Mouse (Mus musculus): Measurements from ENCODE around the gene Txndc16. TPM values are rescaled to one million over a fixed set of nuclear protein-coding genes. Genes with fewer than 3 reads are reported as not detected.

Txndc16 gene
- polyA plus RNA-seq, 1 experiment from 2014 or later: 23.3 TPM

GRCm38 (mm10) chr14:45135560-45135959 is 84.6 kb downstream of the Txndc16 start:
- Histone ChIP-seq H3K9me3 (ENCODE audit: control insufficient read depth, low read length) (no peaks in the 10 kb centered on the region), H3K27ac (ENCODE audit: low read depth, low read length) (no peak overlapping the region), H3K36me3 (ENCODE audit: control insufficient read depth, insufficient read depth, low read length) (no peaks in the 10 kb centered on the region), H3K9ac (ENCODE audit: low read depth, low read length) (no peak overlapping the region), H3K4me3 (ENCODE audit: low read depth, low read length) (no peak overlapping the region), H3K4me2 (replicated peaks; ENCODE audit: low read depth, low read length) (no peak overlapping the region), H3K4me1 (replicated peaks; ENCODE audit: control insufficient read depth, insufficient read depth, low read length) (no peaks in the 10 kb centered on the region), H3K27me3 (ENCODE audit: control insufficient read depth, insufficient read depth, low read length) (no peaks in the 10 kb centered on the region)
- no peak for DNase-seq (ENCODE audit: low spot score)
- 76% methylated on average over 9 of the region's 9 CpGs for WGBS
- no peak for ATAC-seq (ENCODE audit: low FRiP score)

GRCm38 (mm10) chr14:45118359-45118758 is 101.8 kb downstream of the Txndc16 start:
- Histone ChIP-seq H3K27ac (ENCODE audit: low read depth, low read length) (no peak overlapping the region), H3K4me2 (replicated peaks; ENCODE audit: low read depth, low read length) (no peak overlapping the region), H3K36me3 (ENCODE audit: control insufficient read depth, insufficient read depth, low read length) (no peaks in the 10 kb centered on the region), H3K9ac (ENCODE audit: low read depth, low read length) (no peak overlapping the region), H3K4me3 (ENCODE audit: low read depth, low read length) (no peak overlapping the region), H3K4me1 (replicated peaks; ENCODE audit: control insufficient read depth, insufficient read depth, low read length) (no peaks in the 10 kb centered on the region), H3K27me3 (ENCODE audit: control insufficient read depth, insufficient read depth, low read length) (no peaks in the 10 kb centered on the region), H3K9me3 (ENCODE audit: control insufficient read depth, low read length) (no peaks in the 10 kb centered on the region)
- 77% methylated on average over 4 of the region's 4 CpGs for WGBS
- ATAC-seq (ENCODE audit: low FRiP score) (no peak), DNase-seq (ENCODE audit: low spot score) (no peak)

- no peak overlapping the region for H3K4me3 ChIP-seq (ENCODE audit: low read depth, low read length)
- no peaks in the 10 kb centered on the region for H3K4me1 ChIP-seq (replicated peaks; ENCODE audit: control insufficient read depth, insufficient read depth, low read length)
- H3K9ac ChIP-seq (ENCODE audit: low read depth, low read length): no peak overlapping the region
- DNase-seq (ENCODE audit: low spot score) (no peak), ATAC-seq (ENCODE audit: low FRiP score) (no peak)
- no peak overlapping the region for H3K27ac ChIP-seq (ENCODE audit: low read depth, low read length)
- no peaks in the 10 kb centered on the region for H3K36me3 ChIP-seq (ENCODE audit: control insufficient read depth, insufficient read depth, low read length)
- H3K9me3 ChIP-seq (ENCODE audit: control insufficient read depth, low read length): no peaks in the 10 kb centered on the region
- WGBS: 86% methylated on average over 8 of the region's 8 CpGs
- H3K27me3 ChIP-seq (ENCODE audit: control insufficient read depth, insufficient read depth, low read length): no peaks in the 10 kb centered on the region
- no peak overlapping the region for H3K4me2 ChIP-seq (replicated peaks; ENCODE audit: low read depth, low read length)
These were observed 117.9 kb downstream of the Txndc16 start for GRCm38 (mm10) chr14:45102201-45102600.

GRCm38 (mm10) chr14:45092327-45092726 is 127.8 kb downstream of the Txndc16 start:
- H3K4me2 ChIP-seq (replicated peaks; ENCODE audit: low read depth, low read length): no peak overlapping the region
- H3K9me3 ChIP-seq (ENCODE audit: control insufficient read depth, low read length): no peaks in the 10 kb centered on the region
- WGBS: 85% methylated on average over 3 of the region's 3 CpGs
- no peaks in the 10 kb centered on the region for H3K4me1 ChIP-seq (replicated peaks; ENCODE audit: control insufficient read depth, insufficient read depth, low read length)
- no peaks in the 10 kb centered on the region for H3K27me3 ChIP-seq (ENCODE audit: control insufficient read depth, insufficient read depth, low read length)
- ATAC-seq (ENCODE audit: low FRiP score) (no peak), DNase-seq (ENCODE audit: low spot score) (no peak)
- H3K27ac ChIP-seq (ENCODE audit: low read depth, low read length): no peak overlapping the region
- no peak overlapping the region for H3K9ac ChIP-seq (ENCODE audit: low read depth, low read length)
- no peaks in the 10 kb centered on the region for H3K36me3 ChIP-seq (ENCODE audit: control insufficient read depth, insufficient read depth, low read length)
- no peak overlapping the region for H3K4me3 ChIP-seq (ENCODE audit: low read depth, low read length)

- 87% methylated on average over 4 of the region's 4 CpGs for WGBS
- no peak for DNase-seq (ENCODE audit: low spot score)
- no peaks in the 10 kb centered on the region for H3K4me1 ChIP-seq (replicated peaks; ENCODE audit: control insufficient read depth, insufficient read depth, low read length)
- no peak overlapping the region for H3K9ac ChIP-seq (ENCODE audit: low read depth, low read length)
- no peak for ATAC-seq (ENCODE audit: low FRiP score)
- H3K27ac ChIP-seq (ENCODE audit: low read depth, low read length): no peak overlapping the region
- H3K4me3 ChIP-seq (ENCODE audit: low read depth, low read length): no peak overlapping the region
- H3K4me2 ChIP-seq (replicated peaks; ENCODE audit: low read depth, low read length): no peak overlapping the region
- no peaks in the 10 kb centered on the region for H3K27me3 ChIP-seq (ENCODE audit: control insufficient read depth, insufficient read depth, low read length)
- no peaks in the 10 kb centered on the region for H3K36me3 ChIP-seq (ENCODE audit: control insufficient read depth, insufficient read depth, low read length)
- H3K9me3 ChIP-seq (ENCODE audit: control insufficient read depth, low read length): no peaks in the 10 kb centered on the region
These were observed 130.1 kb downstream of the Txndc16 start for GRCm38 (mm10) chr14:45090011-45090410.

GRCm38 (mm10) chr14:45085651-45086425 is 134.3 kb downstream of the Txndc16 start:
- 78% methylated on average over 5 of the region's 5 CpGs for WGBS
- Histone ChIP-seq H3K9ac (ENCODE audit: low read depth, low read length) (no peak overlapping the region), H3K4me2 (replicated peaks; ENCODE audit: low read depth, low read length) (no peak overlapping the region), H3K27ac (ENCODE audit: low read depth, low read length) (no peak overlapping the region), H3K36me3 (ENCODE audit: control insufficient read depth, insufficient read depth, low read length) (no peaks in the 10 kb centered on the region), H3K27me3 (ENCODE audit: control insufficient read depth, insufficient read depth, low read length) (no peaks in the 10 kb centered on the region), H3K4me1 (replicated peaks; ENCODE audit: control insufficient read depth, insufficient read depth, low read length) (no peaks in the 10 kb centered on the region), H3K4me3 (ENCODE audit: low read depth, low read length) (no peak overlapping the region), H3K9me3 (ENCODE audit: control insufficient read depth, low read length) (no peaks in the 10 kb centered on the region)
- ATAC-seq (ENCODE audit: low FRiP score): no peak
- DNase-seq (ENCODE audit: low spot score): no peak

- Histone ChIP-seq H3K27me3 (ENCODE audit: control insufficient read depth, insufficient read depth, low read length) (no peaks in the 10 kb centered on the region), H3K4me3 (ENCODE audit: low read depth, low read length) (no peak overlapping the region), H3K9me3 (ENCODE audit: control insufficient read depth, low read length) (no peaks in the 10 kb centered on the region), H3K4me1 (replicated peaks; ENCODE audit: control insufficient read depth, insufficient read depth, low read length) (no peaks in the 10 kb centered on the region), H3K4me2 (replicated peaks; ENCODE audit: low read depth, low read length) (no peak overlapping the region), H3K9ac (ENCODE audit: low read depth, low read length) (no peak overlapping the region), H3K27ac (ENCODE audit: low read depth, low read length) (no peak overlapping the region), H3K36me3 (ENCODE audit: control insufficient read depth, insufficient read depth, low read length) (no peaks in the 10 kb centered on the region)
- no peak for DNase-seq (ENCODE audit: low spot score)
- WGBS: 85% methylated on average over 5 of the region's 5 CpGs
- ATAC-seq (ENCODE audit: low FRiP score): no peak
These were observed 135.4 kb downstream of the Txndc16 start for GRCm38 (mm10) chr14:45084656-45085280.

- 61% methylated on average over 4 of the region's 4 CpGs for WGBS
These were observed 136.6 kb downstream of the Txndc16 start for GRCm38 (mm10) chr14:45083540-45083939.

More at GRCm38 (mm10) chr14:45083540-45083939, 136.6 kb downstream of the Txndc16 start:
- Histone ChIP-seq H3K36me3 (ENCODE audit: control insufficient read depth, insufficient read depth, low read length) (no peaks in the 10 kb centered on the region), H3K4me1 (replicated peaks; ENCODE audit: control insufficient read depth, insufficient read depth, low read length) (no peaks in the 10 kb centered on the region), H3K4me3 (ENCODE audit: low read depth, low read length) (no peak overlapping the region), H3K9ac (ENCODE audit: low read depth, low read length) (no peak overlapping the region), H3K27me3 (ENCODE audit: control insufficient read depth, insufficient read depth, low read length) (no peaks in the 10 kb centered on the region), H3K9me3 (ENCODE audit: control insufficient read depth, low read length) (no peaks in the 10 kb centered on the region), H3K27ac (ENCODE audit: low read depth, low read length) (no peak overlapping the region), H3K4me2 (replicated peaks; ENCODE audit: low read depth, low read length) (no peak overlapping the region)
- no peak for DNase-seq (ENCODE audit: low spot score)
- no peak for ATAC-seq (ENCODE audit: low FRiP score)

Measured in hindbrain, embryonic 11.5 days (tissue).